ENCODE assay signal across 22 mouse cellular contexts in the genomic region with DNA sequence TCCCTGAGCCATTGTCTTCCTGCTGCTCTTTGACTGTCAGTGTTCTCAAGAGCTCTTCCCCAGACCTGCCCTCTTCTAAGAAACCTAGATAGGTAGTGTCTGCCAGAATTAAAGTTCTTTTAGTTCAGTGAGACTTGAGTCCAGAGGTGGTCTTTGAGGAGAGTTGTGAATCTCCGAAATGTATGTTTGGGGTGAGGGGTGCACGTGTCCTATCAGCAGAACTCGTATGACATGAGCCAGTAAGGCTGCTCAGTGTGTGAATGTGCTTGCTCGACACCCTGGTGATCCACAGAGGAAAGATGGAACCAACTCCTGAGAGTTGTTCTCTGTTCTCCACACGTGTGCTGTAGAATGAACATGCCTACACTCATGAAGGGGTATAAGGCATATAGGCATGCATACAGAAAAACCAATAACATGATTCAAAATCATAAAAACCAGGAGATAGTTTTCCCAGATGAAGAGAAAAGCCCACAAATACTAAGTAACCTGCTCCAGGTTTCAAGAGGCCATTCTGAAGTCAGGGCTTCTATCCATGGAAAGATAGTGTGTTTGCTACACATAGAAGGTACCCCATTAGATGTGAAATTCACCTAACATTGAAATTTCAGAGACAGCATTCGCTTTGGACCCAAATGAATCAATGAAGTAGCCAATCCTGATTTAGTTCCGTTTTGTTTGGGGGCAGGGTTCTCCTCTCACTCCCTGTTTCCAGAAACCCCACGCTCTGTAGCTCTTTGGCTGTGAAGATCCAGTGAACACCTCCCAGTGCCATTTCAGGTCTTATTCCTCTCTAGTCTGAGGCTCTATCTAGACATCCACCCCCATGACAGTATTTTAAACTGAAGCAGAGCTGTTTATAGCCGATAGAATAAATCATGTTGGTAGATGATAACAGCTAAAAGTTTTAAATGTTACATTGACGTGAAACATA. TPM values are rescaled to one million over a fixed set of nuclear protein-coding genes. Genes with fewer than 3 reads are reported as not detected.
"Had no signal": no experiment of that assay in that cellular context is flagged by ENCODE, and none has a peak within 500 bp of the region (broad histone marks: within the 10 kb centered on the region; RNA-seq: fewer than 3 reads in every experiment).

No protein-coding gene starts in this region.

- H3K4me1 ChIP-seq: limb, embryonic 15.5 days; midbrain, embryonic 12.5 days; midbrain, embryonic 15.5 days; neural tube, embryonic 12.5 days; neural tube, embryonic 15.5 days; stomach, embryonic 15.5 days had no signal

- H3K27ac ChIP-seq: kidney, postnatal 0 days; layer of hippocampus, adult 2 months; limb, embryonic 12.5 days; limb, embryonic 15.5 days; liver, embryonic 14.5 days; macrophage; midbrain, embryonic 12.5 days; midbrain, embryonic 15.5 days; neural tube, embryonic 12.5 days; neural tube, embryonic 15.5 days; stomach, embryonic 15.5 days had no signal

- H3K4me2 ChIP-seq: limb, embryonic 12.5 days; limb, embryonic 15.5 days; liver, embryonic 11.5 days; lung, embryonic 14.5 days; midbrain, embryonic 12.5 days; midbrain, embryonic 15.5 days; neural tube, embryonic 12.5 days; neural tube, embryonic 15.5 days; stomach, embryonic 15.5 days had no signal

- DNase-seq: kidney, adult 18-20 months; kidney, postnatal 25 days; layer of hippocampus, adult 9-11 months; left cerebral cortex, postnatal 4 days; liver, postnatal 0 days; lung, embryonic 14.5 days; right cerebral cortex, postnatal 14 days; right cerebral cortex, postnatal 4 days; spleen, adult 18-20 months had no signal

- ATAC-seq: liver, postnatal 0 days; lung, postnatal 0 days; midbrain, embryonic 15.5 days had no signal

- H3K9me3 ChIP-seq: limb, embryonic 12.5 days; limb, embryonic 15.5 days; midbrain, embryonic 12.5 days; midbrain, embryonic 15.5 days; neural tube, embryonic 12.5 days; neural tube, embryonic 15.5 days; stomach, embryonic 15.5 days had no signal

- H3K9ac ChIP-seq: limb, embryonic 12.5 days; limb, embryonic 15.5 days; liver, embryonic 14.5 days; liver, postnatal 0 days; lung, embryonic 14.5 days; midbrain, embryonic 12.5 days; midbrain, embryonic 15.5 days; neural tube, embryonic 12.5 days; neural tube, embryonic 15.5 days; stomach, embryonic 15.5 days had no signal

- H3K27me3 ChIP-seq: limb, embryonic 12.5 days; limb, embryonic 15.5 days; midbrain, embryonic 12.5 days; midbrain, embryonic 15.5 days; neural tube, embryonic 12.5 days; neural tube, embryonic 15.5 days; stomach, embryonic 15.5 days had no signal

- H3K4me3 ChIP-seq: layer of hippocampus, adult 2 months; limb, embryonic 12.5 days; limb, embryonic 15.5 days; midbrain, embryonic 12.5 days; midbrain, embryonic 15.5 days; neural tube, embryonic 12.5 days; neural tube, embryonic 15.5 days; stomach, embryonic 15.5 days had no signal

RNA-seq across cellular contexts. Expression of gene Eaf2, which starts 52.0 kb away (rescaled TPM):
- polyA plus RNA-seq: macrophage had no signal
